Mouse (Mus musculus): Measurements from ENCODE around the gene Grhl3. TPM values are rescaled to one million over a fixed set of nuclear protein-coding genes. Genes with fewer than 3 reads are reported as not detected.

Gene Grhl3
- polyA plus RNA-seq, 1 experiment from 2014 or later: 4.2 TPM

- 37% methylated on average over 8 of the region's 8 CpGs for WGBS
- H3K4me1 ChIP-seq (ENCODE audit: control insufficient read depth, insufficient read depth, low read length): 0 out of 2 replicates have a peak, but pooled peaks cover 11% of the 10 kb centered on the region
These were observed 5.9 kb downstream of the Grhl3 start for GRCm38 (mm10) chr4:135567484-135567883.

GRCm38 (mm10) chr4:135567042-135567441 lies 6.4 kb downstream of the Grhl3 start:
- peaks cover 32% of the 10 kb centered on the region for H3K27me3 ChIP-seq (ENCODE audit: control insufficient read depth, insufficient read depth, low read length)
- ATAC-seq (ENCODE audit: insufficient read depth, low FRiP score, low TSS enrichment) (no peak), DNase-seq (ENCODE audit: low spot score) (no peak)
- 41% methylated on average over 11 of the region's 11 CpGs for WGBS
- H3K36me3 ChIP-seq (ENCODE audit: control insufficient read depth, insufficient read depth, low read length): no peaks in the 10 kb centered on the region
- H3K9me3 ChIP-seq (ENCODE audit: control insufficient read depth, low read length): no peaks in the 10 kb centered on the region
- H3K27ac ChIP-seq (ENCODE audit: low read depth, low read length): no peak overlapping the region
- H3K4me1 ChIP-seq (ENCODE audit: control insufficient read depth, insufficient read depth, low read length): 0 out of 2 replicates have a peak, but pooled peaks cover 11% of the 10 kb centered on the region
- no peak overlapping the region for H3K4me3 ChIP-seq (ENCODE audit: low read depth, low read length)
- no peak overlapping the region for H3K9ac ChIP-seq (ENCODE audit: low read length)
- H3K4me2 ChIP-seq (ENCODE audit: low read depth): no peak overlapping the region

More at GRCm38 (mm10) chr4:135567484-135567883, 5.9 kb downstream of the Grhl3 start:
- Histone ChIP-seq H3K27me3 (ENCODE audit: control insufficient read depth, insufficient read depth, low read length) (peaks cover 36% of the 10 kb centered on the region), H3K4me2 (ENCODE audit: low read depth) (no peak overlapping the region), H3K4me3 (ENCODE audit: low read depth, low read length) (no peak overlapping the region), H3K36me3 (ENCODE audit: control insufficient read depth, insufficient read depth, low read length) (no peaks in the 10 kb centered on the region), H3K9me3 (ENCODE audit: control insufficient read depth, low read length) (no peaks in the 10 kb centered on the region), H3K9ac (ENCODE audit: low read length) (peak overlapping the region; percentile 10; the same call in 1 of the 2 replicates), H3K27ac (ENCODE audit: low read depth, low read length) (no peak overlapping the region)
- ATAC-seq (ENCODE audit: insufficient read depth, low FRiP score, low TSS enrichment) (no peak), DNase-seq (ENCODE audit: low spot score) (no peak)

DNA sequence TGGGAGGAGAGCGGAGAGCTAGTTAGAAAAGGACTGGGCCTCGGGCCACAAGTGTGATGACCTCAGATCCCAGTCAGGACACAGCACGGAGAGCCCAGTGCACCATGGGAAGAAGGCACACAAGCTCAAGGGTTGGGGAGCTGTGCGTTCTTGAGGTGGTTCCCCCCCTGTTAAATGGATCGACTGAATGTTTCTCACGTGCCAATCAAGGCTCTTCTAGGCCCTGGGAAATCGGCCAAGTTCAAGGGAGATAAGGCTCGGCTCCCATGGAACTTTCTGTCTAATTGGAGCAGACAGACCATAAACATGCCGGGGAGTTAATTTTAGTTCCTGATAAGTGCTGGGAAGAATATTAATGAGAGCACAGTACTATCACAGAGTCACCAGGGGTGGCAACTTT lies 8.0 kb downstream of the Grhl3 start:
- Histone ChIP-seq H3K36me3 (ENCODE audit: control insufficient read depth, insufficient read depth, low read length) (no peaks in the 10 kb centered on the region), H3K4me3 (ENCODE audit: low read depth, low read length) (no peak overlapping the region), H3K4me2 (ENCODE audit: low read depth) (no peak overlapping the region), H3K27me3 (ENCODE audit: control insufficient read depth, insufficient read depth, low read length) (peaks cover 15% of the 10 kb centered on the region), H3K9me3 (ENCODE audit: control insufficient read depth, low read length) (no peaks in the 10 kb centered on the region), H3K4me1 (ENCODE audit: control insufficient read depth, insufficient read depth, low read length) (0 out of 2 replicates have a peak, but pooled peaks cover 8% of the 10 kb centered on the region), H3K9ac (ENCODE audit: low read length) (no peak overlapping the region), H3K27ac (ENCODE audit: low read depth, low read length) (no peak overlapping the region)
- DNase-seq (ENCODE audit: low spot score) (no peak), ATAC-seq (ENCODE audit: insufficient read depth, low FRiP score, low TSS enrichment) (no peak)
- whole genome bisulfite sequencing: 87% methylated on average over 9 of the region's 9 CpGs

- WGBS: 46% methylated on average over 2 of the region's 2 CpGs
- ATAC-seq (ENCODE audit: insufficient read depth, low FRiP score, low TSS enrichment) (no peak), DNase-seq (ENCODE audit: low spot score) (no peak)
- no peak overlapping the region for H3K27ac ChIP-seq (ENCODE audit: low read depth, low read length)
- no peak overlapping the region for H3K4me2 ChIP-seq (ENCODE audit: low read depth)
- H3K9ac ChIP-seq (ENCODE audit: low read length): no peak overlapping the region
- H3K4me3 ChIP-seq (ENCODE audit: low read depth, low read length): no peak overlapping the region
- H3K36me3 ChIP-seq (ENCODE audit: control insufficient read depth, insufficient read depth, low read length): no peaks in the 10 kb centered on the region
- H3K9me3 ChIP-seq (ENCODE audit: control insufficient read depth, low read length): no peaks in the 10 kb centered on the region
- peaks cover 7% of the 10 kb centered on the region; the same call in 1 of the 2 replicates for H3K27me3 ChIP-seq (ENCODE audit: control insufficient read depth, insufficient read depth, low read length)
- H3K4me1 ChIP-seq (ENCODE audit: control insufficient read depth, insufficient read depth, low read length): no peaks in the 10 kb centered on the region
These were observed 9.6 kb downstream of the Grhl3 start for GRCm38 (mm10) chr4:135563794-135564193.

- no peaks in the 10 kb centered on the region for H3K27me3 ChIP-seq (ENCODE audit: control insufficient read depth, insufficient read depth, low read length)
- H3K9me3 ChIP-seq (ENCODE audit: control insufficient read depth, low read length): no peaks in the 10 kb centered on the region
- no peak overlapping the region for H3K9ac ChIP-seq (ENCODE audit: low read length)
- DNase-seq (ENCODE audit: low spot score) (no peak), ATAC-seq (ENCODE audit: insufficient read depth, low FRiP score, low TSS enrichment) (no peak)
- no peak overlapping the region for H3K4me3 ChIP-seq (ENCODE audit: low read depth, low read length)
- no peak overlapping the region for H3K27ac ChIP-seq (ENCODE audit: low read depth, low read length)
- H3K36me3 ChIP-seq (ENCODE audit: control insufficient read depth, insufficient read depth, low read length): no peaks in the 10 kb centered on the region
- H3K4me1 ChIP-seq (ENCODE audit: control insufficient read depth, insufficient read depth, low read length): peaks cover 12% of the 10 kb centered on the region; the same call in 1 of the 2 replicates
- 78% methylated on average over 6 of the region's 6 CpGs for WGBS
- H3K4me2 ChIP-seq (ENCODE audit: low read depth): no peak overlapping the region
These were observed 24.1 kb downstream of the Grhl3 start for GRCm38 (mm10) chr4:135549323-135549722.

DNA sequence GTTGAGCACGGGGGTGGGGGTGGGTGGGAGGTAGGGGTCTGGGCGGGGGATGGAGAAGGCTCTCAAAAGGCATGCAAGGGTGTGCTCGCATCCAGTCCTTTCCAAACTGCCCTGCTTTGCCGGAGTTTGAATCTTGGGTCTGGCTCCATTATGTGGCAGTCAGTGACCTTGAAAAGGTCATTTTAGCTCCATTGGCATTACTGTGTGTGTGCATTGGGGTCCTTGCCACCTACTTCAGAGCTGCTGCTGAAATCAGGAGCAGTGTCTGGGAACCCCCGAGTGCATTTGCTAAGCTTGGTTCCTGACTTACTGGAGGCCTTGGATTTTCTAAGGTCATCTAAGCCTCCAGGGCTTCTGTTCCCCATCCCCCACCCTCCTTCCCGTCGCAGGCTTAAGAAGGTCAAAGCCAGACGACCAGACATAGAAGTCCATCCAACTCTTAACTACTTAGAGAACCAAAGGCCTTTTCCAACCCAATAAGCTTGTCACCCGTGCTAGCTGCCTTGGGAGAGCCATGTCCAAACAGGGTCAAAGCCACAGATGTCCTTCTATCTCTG lies 24.8 kb downstream of the Grhl3 start:
- no peak overlapping the region for H3K4me2 ChIP-seq (ENCODE audit: low read depth)
- WGBS: 36% methylated on average over 9 of the region's 9 CpGs
- H3K27me3 ChIP-seq (ENCODE audit: control insufficient read depth, insufficient read depth, low read length): no peaks in the 10 kb centered on the region
- DNase-seq (ENCODE audit: low spot score): no peak
- H3K9ac ChIP-seq (ENCODE audit: low read length): no peak overlapping the region
- no peaks in the 10 kb centered on the region for H3K36me3 ChIP-seq (ENCODE audit: control insufficient read depth, insufficient read depth, low read length)
- no peak for ATAC-seq (ENCODE audit: insufficient read depth, low FRiP score, low TSS enrichment)
- peaks cover 12% of the 10 kb centered on the region; the same call in 1 of the 2 replicates for H3K4me1 ChIP-seq (ENCODE audit: control insufficient read depth, insufficient read depth, low read length)
- no peak overlapping the region for H3K4me3 ChIP-seq (ENCODE audit: low read depth, low read length)
- H3K9me3 ChIP-seq (ENCODE audit: control insufficient read depth, low read length): no peaks in the 10 kb centered on the region
- H3K27ac ChIP-seq (ENCODE audit: low read depth, low read length): no peak overlapping the region

- no peak for DNase-seq (ENCODE audit: low spot score)
- no peaks in the 10 kb centered on the region for H3K27me3 ChIP-seq (ENCODE audit: control insufficient read depth, insufficient read depth, low read length)
- 12% methylated on average over 7 of the region's 7 CpGs for WGBS
These were observed 25.3 kb downstream of the Grhl3 start for GRCm38 (mm10) chr4:135548108-135548507.

DNA sequence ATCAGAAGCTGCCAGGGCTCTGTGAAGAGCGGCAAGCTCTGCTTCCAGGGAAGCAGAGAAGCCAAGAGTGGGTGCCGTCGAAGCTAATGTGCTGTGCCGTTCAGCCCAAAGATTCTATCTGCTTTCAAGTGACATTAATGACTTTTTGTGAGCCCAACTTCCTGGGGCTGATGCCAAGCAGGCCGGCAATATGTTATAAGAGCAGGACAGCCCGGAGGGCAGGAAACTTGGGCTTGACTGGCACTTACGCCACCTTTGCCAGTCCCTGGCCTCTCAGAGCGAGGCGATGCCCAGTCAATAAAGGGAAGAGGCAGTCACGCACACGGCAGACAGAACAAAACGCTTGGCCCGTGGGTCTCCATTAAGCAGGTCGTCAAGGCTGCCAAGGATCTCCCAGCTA lies 25.9 kb downstream of the Grhl3 start:
- H3K27me3 ChIP-seq (ENCODE audit: control insufficient read depth, insufficient read depth, low read length): no peaks in the 10 kb centered on the region
- no peak overlapping the region for H3K4me3 ChIP-seq (ENCODE audit: low read depth, low read length)

More at GRCm38 (mm10) chr4:135548108-135548507, 25.3 kb downstream of the Grhl3 start:
- Histone ChIP-seq H3K9ac (ENCODE audit: low read length) (no peak overlapping the region), H3K27ac (ENCODE audit: low read depth, low read length) (no peak overlapping the region), H3K4me3 (ENCODE audit: low read depth, low read length) (no peak overlapping the region), H3K4me1 (ENCODE audit: control insufficient read depth, insufficient read depth, low read length) (peaks cover 12% of the 10 kb centered on the region; the same call in 1 of the 2 replicates), H3K4me2 (ENCODE audit: low read depth) (no peak overlapping the region), H3K36me3 (ENCODE audit: control insufficient read depth, insufficient read depth, low read length) (no peaks in the 10 kb centered on the region), H3K9me3 (ENCODE audit: control insufficient read depth, low read length) (no peaks in the 10 kb centered on the region)
- no peak for ATAC-seq (ENCODE audit: insufficient read depth, low FRiP score, low TSS enrichment)

DNA sequence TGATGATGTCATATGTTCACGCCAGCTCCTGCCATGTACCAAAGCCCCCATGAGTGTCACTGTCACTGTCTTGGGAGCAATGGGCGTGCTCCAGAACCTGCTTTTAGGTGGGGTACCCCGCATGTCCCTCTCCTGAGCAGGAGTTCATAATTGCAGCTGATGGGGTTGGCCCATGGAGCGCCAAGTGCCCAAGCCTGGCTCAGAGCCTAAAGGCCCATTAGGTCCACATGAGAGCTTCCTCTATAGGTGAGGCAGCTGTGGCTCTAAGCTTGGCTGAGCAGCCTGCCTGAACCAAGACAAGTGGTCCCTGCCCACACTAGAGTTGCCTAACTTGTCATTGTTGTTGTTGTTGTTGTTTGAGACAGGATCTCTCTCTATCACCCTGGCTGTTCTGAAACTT lies 26.6 kb downstream of the Grhl3 start:
- no peaks in the 10 kb centered on the region for H3K9me3 ChIP-seq (ENCODE audit: control insufficient read depth, low read length)
- no peak overlapping the region for H3K27ac ChIP-seq (ENCODE audit: low read depth, low read length)
- peaks cover 12% of the 10 kb centered on the region; the same call in 1 of the 2 replicates for H3K4me1 ChIP-seq (ENCODE audit: control insufficient read depth, insufficient read depth, low read length)
- ATAC-seq (ENCODE audit: insufficient read depth, low FRiP score, low TSS enrichment): no peak
- no peak overlapping the region for H3K9ac ChIP-seq (ENCODE audit: low read length)
- WGBS: 82% methylated on average over 4 of the region's 4 CpGs
- no peak overlapping the region for H3K4me2 ChIP-seq (ENCODE audit: low read depth)
- no peaks in the 10 kb centered on the region for H3K36me3 ChIP-seq (ENCODE audit: control insufficient read depth, insufficient read depth, low read length)
- H3K27me3 ChIP-seq (ENCODE audit: control insufficient read depth, insufficient read depth, low read length): no peaks in the 10 kb centered on the region
- H3K4me3 ChIP-seq (ENCODE audit: low read depth, low read length): no peak overlapping the region
- DNase-seq (ENCODE audit: low spot score): no peak

More for the DNA sequence above, 25.9 kb downstream of the Grhl3 start:
- WGBS: 61% methylated on average over 14 of the region's 14 CpGs
- Histone ChIP-seq H3K27ac (ENCODE audit: low read depth, low read length) (no peak overlapping the region), H3K9me3 (ENCODE audit: control insufficient read depth, low read length) (no peaks in the 10 kb centered on the region), H3K9ac (ENCODE audit: low read length) (no peak overlapping the region), H3K36me3 (ENCODE audit: control insufficient read depth, insufficient read depth, low read length) (no peaks in the 10 kb centered on the region), H3K4me1 (ENCODE audit: control insufficient read depth, insufficient read depth, low read length) (peaks cover 12% of the 10 kb centered on the region; the same call in 1 of the 2 replicates), H3K4me2 (ENCODE audit: low read depth) (no peak overlapping the region)
- DNase-seq (ENCODE audit: low spot score) (no peak), ATAC-seq (ENCODE audit: insufficient read depth, low FRiP score, low TSS enrichment) (no peak)

Data from neural tube, embryonic 11.5 days (tissue).